Mouse (Mus musculus) yolk sac, embryonic 10.5 days (tissue): ENCODE data around the gene Lnpk.

Source experiments
- DNase-seq: peaks from one replicate; pipeline ENCODE4 v3.0.0-alpha.2; 2017; ENCODE audit warnings: low spot score

Gene Lnpk

DNA sequence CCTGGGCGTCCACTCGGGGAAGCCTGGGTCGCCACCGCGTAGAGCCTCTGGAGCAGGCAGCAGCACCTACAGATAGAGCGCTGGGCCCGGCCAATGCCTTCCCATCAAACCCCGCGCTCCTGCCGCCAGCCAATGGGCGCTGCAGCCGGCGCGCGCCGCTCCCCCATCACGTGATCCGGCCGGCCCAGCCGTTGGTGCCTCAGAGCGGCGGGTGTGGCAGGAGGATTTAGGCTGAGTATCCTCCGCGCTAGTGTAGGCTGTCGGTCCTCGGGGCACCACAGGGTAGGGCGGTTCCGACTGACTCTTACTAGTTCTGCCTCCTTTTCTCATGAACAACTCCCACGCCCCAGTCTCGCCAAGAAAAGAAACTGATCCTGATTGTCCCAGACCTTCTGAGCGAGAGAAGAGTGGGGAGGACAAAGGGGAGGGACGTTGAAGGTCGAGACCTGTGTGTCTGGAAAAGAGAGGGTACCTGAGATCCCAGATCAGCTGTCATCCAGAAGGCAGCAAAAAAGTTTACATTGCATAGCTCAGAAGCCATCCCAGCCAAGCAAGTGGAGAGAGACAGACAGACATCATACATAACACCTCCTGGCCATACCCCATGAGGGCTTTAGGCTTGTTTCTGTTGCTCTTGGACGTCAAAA is at the start of gene Lnpk:
Lnpk (minus strand) TSS at position 593 of the 647 bp plus-strand sequence.
- peak; percentile 91 for DNase-seq

DNA sequence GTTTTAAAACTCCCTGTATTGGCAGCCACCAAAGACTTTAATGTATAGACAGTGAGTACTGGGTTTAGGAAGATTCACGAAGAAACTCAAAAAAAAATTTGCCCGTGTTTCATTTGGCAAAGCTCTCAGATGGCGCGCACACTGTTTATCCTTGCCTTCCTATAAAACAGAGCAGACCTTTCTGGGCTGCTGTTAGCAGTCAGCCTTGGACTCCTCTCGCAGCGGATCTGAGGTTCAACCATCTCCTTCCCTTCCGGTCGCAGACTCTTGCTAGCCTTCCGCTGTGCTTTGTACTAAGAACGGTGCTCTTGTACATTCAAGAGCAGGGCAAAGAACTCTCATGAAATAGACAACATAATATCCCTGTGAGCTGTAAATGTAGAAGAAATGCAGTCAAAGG is 41.1 kb upstream of the Lnpk start:
- DNase-seq: no peak

DNA sequence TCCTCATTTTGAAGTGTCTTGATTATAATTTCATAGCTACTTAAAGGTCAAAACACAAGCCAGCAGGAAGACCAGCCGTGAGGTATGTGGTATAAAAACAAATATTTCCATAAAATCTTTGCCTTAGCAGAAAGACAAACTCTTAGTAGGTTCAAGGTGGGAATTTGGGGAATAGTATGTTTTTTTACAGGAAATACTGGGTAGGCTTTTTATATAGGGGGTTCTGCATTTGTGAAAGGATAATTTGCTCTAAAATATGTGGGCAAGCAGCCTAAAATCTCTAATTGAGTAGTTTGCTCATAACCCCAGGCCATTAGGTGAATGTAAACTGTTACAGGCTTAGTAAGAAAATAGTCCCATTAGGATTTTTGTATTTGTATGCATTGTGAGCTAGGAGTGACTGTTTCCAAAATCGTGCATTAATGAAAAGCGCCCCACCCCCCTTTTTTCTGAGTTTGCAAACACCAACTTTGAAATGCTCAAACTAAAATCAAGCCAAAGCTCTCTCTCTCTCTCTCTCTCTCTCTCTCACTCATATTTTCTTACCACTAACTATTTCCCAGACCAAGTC is 40.5 kb upstream of the Lnpk start:
- DNase-seq: no peak

DNA sequence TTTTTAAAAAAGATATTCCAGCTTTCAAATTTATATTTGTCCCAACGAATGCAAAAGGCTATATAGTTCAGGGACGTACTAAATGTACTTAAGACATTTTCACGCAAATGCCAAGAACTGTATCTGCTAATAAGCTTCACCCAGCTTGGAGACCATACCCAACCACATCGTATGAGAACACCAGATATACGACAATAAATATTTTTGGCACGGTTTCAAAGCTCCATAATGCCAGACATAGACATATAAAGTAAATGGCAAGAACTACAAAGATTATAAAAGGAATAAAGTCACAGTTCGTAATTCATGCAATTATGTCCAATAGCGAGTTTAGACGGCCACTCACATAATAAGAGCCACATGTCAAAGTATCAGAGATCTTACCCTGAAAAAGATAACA is 38.5 kb upstream of the Lnpk start:
- DNase-seq: no peak

DNA sequence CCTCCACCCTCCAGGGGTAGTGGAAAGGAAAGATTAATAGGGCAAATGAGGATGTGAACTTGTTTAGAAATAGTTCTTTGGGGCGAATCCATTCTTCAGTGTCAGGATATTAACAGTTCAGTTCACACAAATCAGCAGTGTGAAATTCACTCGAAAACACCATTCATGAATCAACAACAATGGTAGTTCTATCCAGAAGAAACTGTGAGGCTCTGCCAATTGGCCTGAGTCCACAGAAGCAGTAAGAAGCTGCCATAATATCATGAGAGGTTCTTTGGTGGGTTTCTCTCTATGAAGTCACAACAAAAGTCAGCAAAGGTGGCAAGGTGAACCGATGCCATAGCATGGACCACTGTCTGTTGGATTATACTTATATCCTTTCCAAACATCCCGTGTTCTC is 32.2 kb upstream of the Lnpk start:
- no peak for DNase-seq

DNA sequence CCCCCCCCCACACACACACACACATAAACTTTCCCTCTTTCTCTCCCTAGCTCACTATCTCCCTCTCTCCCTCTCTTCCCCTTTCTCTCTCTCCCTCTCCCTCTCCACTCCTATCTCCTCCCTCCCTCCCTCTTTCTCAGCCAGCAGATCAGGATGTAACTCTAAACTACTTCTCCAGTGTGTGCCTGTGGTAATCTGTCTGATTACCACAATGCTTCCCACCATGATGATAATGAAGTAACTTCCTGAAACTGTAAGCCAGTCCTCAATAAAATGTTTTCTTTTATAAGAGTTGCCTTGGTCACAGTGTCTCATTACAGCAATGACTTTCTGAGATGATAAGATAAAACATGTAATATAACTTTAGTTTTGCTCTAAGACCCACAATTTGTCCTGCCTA is 30.1 kb upstream of the Lnpk start:
- DNase-seq: no peak

DNA sequence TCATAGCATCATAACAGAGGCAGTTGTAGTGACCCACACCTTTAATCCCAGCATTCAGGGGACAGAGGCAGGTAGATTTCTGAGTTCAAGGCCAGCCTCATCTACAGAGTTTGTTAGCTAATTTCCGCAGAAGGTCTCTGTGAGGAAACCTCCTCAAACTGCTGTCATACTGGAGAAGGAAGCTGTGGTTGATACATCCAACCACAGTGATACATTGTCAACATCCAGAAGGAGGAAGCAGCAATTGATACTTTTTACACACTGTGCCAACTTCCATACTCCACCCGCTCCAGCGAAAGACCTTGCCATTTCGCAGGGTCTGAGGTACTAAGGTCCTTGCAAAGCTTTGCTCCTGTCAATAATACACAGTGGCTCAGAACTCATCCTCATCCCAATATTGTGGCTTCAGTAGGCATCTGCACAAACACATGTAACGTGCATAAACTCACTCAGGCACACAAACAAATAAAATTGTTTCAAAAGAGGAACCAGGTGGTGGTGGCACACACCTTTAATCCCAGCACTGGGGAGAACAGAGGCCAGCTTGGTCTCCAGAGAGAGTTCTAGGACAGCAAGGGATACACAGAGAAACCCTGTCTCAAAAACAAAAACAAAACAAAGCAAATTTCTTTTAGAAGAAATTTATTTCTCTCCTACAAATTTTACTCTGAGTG is 27.0 kb upstream of the Lnpk start:
- no peak for DNase-seq

DNA sequence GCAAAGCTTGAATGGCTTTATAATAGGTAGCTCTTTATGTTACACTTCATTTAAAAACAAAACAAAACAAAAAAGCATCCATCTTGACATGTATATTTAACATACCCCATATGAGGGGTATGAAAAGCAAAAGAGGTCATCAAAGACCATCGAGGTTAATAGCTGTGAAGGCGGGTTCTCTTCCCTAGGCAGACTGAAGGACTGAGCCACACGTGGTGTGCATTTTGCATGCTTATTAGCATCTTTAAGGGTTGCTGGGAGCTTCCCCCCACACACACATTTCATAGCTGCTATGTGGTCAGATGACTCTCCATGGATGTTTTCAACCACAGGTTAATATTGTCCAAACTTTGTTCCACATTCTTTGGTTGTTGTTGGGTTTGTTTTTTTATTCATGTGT is 24.8 kb upstream of the Lnpk start:
- no peak for DNase-seq

DNA sequence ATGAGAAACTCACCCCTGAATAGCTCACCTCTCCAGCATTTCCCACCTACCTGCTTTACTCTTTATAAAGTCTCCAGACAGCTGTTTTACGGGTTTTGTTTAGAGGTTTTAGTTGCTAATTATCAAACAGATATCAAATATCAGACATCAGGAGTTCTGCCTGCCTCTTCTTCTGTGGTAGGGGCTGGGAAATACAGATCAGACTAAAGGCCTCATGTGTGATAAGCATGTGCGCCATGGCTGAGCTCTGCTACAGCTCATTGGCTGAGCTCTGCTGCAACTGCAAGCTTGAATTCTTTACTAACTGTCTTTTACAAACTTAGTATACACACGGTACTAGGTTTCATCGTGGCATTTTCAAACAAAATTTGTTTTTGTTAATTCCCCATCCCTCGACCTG is 23.2 kb upstream of the Lnpk start:
- no peak for DNase-seq

DNA sequence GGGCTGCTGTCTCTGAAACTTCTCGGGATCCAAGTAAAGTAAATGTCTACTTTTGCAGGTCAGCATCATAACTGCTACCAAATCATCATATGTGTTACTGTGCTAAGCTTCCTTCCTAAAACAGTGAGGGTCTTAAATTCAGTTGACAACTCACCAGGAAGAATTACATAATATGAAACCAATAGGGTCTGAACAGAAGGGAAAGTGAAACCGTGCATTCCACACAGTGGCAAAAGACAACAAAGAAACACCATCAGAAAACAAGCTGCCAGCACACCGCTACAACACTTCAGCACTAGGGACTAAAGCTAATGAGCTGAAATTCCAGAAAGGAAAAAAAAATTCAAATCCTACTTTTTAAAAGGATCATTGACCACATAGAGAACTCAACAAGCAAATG is 17.9 kb upstream of the Lnpk start:
- no peak for DNase-seq

DNA sequence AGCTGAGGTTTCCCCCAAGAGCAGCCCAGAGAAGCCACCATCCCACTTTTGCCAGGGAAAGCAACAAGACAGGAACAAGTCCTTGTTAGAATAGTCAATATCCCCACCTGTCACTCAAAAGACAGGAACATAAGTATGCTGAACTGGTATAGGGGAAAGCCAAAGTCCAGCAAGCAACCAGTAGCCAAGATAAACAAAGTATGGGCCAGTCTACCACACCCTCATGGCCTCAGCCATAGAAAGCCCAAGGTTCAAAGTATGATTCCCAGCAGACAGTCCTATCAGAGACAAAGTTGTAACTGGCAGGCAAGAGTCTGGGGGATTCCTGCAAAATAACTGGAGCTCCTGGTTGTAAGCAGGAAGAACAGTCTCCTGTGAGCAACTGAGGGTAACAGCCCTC is 16.9 kb upstream of the Lnpk start:
- DNase-seq: no peak

DNA sequence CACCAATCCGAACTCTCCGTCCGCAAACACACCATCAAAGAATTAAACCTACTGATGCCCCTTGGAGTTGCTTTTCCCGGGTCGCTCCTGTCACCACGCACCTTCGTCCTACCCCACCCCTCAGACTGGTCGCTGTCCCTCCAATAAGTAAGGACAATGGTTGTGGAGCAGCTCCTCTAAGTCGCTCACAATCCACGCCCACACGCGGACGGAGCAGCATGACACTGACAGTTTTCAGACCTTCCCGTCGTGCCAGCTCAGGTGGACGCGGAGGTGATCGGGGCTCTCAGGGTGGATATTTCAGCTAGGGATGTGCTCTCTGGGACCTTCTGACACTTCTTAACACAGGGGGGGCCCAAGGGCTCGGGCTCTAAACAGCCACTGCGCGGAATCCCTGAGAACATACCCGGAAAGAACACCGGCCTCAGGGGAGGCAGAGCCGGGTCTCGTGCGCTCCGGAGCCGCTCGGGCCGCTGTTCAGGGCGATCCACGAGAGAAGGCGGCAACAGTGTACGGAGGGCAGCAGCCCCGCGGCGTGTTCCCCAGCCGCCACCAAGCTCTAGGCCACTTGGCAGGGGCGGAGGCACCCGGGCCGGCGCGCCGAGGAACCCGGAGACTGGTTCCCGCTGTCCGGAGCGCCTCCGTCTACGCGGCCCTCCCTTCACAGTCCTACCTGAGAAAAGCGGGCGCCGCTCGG is 941 bp downstream of the Lnpk start:
- peak; percentile 45 for DNase-seq

DNA sequence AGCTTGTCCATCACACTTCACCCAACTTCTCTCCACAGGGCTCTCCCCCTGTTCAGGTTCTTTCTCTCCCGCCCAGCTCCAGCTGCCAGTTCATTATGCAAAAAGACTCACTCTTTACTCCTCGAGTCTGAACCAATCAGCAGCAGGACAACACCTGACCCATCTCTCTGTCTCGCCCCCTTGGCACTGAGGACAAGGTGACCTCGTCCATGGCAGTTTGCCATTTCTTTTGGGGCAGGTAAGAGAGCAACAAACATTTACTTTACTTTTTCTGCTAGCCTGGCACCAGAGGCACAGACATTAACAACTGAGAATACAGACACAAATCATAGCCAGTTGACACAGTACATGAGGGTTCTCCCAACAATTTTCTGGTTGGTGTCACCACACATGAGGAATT is 8.8 kb downstream of the Lnpk start:
- no peak for DNase-seq

DNA sequence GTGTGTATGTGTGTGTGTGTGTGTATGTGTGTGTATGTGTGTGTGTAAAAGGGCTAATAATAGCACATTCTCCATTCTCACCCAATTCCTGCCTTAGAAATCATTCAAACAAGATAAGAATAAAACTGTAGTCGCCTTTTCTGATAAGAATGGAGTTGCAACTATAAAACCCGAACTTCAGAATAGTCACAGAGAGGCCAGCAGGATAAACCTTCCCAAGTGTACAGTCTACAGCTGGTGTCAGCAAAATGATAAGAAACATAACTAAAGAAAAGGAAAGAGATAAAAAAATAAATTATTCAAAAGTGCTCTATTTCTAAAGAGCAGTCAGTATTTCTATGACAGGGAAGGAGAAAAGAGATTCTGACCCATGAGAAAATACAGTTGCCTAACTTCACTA is 19.4 kb downstream of the Lnpk start:
- no peak for DNase-seq

DNA sequence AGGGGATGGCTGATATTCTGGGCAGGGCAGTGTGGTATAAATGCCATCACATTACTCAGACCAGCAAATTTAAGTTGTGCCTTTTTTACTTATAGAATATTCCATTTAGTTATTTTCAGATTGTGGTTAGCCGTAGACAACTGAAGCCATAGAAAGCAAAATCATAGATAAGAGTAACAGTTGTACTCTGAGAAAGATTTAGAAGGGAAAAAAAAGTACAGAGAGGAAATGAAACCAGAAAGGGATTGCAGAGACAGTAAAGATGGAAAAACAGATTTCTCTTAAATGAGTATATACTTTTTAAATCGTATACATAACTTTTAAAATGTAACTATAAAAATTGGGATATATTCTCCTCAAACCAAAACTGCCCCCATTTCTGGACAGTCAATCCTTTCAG is 20.1 kb downstream of the Lnpk start:
- DNase-seq: no peak

DNA sequence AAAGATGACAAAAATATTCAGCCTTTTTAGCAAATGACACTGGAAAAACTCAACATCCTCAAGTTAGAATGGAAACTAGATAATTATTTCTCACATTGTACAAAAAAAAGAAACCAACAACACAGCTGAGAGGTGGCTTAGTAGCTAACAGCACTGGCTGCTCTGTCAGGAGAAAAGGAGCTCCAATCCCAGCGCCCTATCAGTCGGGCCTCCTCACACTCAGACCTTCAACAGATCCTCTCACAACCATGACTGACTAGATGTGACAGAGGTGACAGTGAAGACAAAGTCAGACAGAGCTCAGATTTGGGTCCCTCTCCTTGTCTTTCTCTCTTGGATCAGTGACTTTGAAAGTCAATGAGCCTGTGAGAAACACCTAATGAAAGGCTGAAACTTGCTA is 21.8 kb downstream of the Lnpk start:
- DNase-seq: no peak

DNA sequence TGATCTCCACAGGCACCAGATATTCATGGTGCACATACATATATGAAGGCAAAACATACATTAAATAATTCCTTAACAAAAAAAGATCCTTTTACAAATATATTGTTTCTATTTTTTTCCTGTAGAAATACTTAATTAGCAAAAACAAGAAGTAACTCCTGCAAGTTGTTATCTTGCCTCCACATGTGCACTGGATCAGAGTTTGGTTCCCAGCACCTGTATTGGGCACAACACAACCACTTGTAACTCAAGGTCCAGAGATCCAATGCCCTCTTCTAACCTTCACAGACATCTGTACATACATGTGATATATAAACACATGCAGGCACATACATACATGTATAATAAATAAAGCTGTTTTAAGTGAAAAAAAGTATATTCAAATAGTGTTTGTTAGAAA is 27.3 kb downstream of the Lnpk start:
- no peak for DNase-seq

DNA sequence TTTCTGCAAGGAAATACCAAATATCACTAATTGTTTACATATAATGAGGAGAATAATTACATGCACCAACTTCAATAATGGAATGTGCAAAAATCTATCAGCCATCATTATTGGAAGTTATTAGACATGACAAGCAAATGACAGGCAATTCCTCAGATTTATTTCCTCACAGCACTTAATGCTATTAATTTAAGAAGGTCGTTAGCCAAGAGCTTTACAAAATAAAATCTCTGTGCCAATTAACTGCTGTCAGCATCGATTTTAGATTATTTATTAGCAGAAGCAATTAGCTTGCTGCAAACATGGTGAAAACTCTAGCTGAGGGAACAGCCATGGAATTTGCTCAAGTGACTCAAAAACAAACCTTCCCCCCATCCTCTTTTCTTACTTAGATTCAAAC is 30.9 kb downstream of the Lnpk start:
- DNase-seq: no peak

DNA sequence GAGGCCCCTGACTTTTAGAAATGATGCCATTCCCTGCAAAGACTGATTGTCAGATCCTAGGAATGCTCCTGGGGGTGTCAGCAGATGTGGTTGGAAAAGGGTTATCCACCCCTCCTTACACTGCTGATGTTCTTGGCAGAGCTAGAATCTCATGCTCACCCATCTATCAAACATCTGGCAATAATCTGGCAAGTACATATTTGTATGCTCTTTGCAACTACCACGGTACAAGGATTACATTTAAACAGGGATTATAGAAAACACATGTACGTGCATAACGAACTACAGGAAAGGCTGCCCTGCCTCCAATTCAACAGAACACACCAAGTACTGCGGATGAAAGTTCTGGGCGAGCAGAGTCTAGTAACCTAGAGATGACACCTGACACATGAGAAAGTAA is 70.9 kb downstream of the Lnpk start:
- DNase-seq: no peak

DNA sequence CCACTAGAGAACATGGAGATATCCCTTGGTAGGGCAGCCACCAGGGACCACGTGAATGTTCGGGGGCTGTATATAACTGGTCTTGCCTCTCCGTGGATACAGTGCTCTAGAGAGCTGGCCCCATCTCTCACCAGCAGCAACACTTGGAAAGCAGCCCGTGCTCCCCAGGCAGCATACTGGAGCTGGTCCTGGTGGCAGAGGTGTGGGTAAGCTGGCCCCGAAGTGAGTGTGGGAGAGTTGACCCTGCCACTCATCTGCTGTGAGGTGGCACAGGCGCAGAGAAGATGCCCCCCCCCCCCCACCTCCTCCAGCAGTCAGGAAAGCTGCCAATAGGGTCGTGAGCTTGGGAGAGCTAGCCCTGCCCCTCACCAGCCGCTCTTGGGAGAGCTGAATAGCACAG is 72.8 kb downstream of the Lnpk start:
- no peak for DNase-seq

DNA sequence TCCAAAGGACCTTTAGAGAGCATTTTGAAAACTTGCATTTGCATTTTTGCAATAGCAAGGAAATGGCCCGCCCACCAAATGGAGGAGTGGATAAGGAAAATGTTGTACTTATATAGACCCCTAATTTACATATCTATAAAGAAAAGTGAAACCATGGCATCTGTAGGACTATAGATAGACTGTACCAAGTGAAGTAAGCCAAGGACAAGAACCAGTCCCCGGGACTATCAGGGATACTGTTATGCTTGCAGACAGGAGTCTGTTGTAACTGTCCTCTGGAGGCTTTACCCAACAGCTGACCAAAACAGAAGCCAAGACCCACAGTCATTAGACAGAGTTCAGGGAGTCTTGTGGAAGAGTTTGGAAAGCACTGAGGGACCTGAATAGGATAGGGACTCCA is 78.9 kb downstream of the Lnpk start:
- DNase-seq: no peak

DNA sequence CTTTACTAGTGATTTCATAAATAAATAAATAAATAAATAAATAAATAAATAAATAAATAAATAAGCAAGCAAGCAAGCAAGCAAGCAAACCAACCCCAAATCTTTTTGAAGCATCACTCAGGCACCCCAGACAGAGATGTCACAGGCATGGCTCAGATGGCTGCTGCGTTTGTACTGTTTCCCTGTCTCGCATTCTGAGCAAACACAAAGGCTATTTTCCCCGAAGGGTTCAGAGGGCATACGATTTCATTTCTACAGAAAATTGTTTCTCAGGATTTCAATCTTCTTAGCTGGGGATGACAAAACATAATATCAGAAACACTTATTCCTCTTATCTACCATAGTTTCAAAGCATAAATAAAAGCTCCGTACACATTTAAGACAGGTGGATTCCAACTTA is 81.4 kb downstream of the Lnpk start:
- no peak for DNase-seq

DNA sequence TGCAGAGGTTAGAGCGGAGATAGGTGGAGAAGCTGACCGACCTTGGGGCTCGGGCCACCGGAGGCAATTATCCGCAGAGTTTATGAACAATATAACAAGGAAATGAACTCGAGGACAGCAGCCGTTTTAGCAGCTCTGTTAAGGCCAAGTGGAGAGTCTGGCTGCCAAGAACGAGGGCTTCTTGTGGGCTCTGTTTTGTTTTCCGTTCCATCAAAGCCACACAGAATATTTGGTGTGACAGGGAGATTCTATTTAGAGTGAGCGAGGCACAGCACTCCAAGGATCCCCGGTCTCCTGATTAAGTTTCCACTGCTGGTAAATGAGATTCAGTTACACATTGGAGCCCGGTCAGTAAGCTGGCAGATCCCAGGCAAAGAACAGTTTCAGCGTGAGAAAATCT is 87.8 kb downstream of the Lnpk start:
- no peak for DNase-seq
